Mouse (Mus musculus): ENCODE measurements at regions not wholly inside any gene's neighbourhood (a gene's known extent, or its start where the extent isn't known, plus 50 kb on each side); places are given as distances from the start of the nearest gene placed in this dataset.

- Histone ChIP-seq H3K27ac (replicated peaks; ENCODE audit: low read depth, low read length) (no peak overlapping the region), H3K9me3 (ENCODE audit: control insufficient read depth, low read length) (no peaks in the 10 kb centered on the region), H3K9ac (ENCODE audit: low read length) (no peak overlapping the region), H3K27me3 (ENCODE audit: control insufficient read depth, insufficient read depth, low read length) (no peaks in the 10 kb centered on the region), H3K36me3 (ENCODE audit: control insufficient read depth, insufficient read depth, low read length) (no peaks in the 10 kb centered on the region), H3K4me3 (ENCODE audit: low read depth, low read length) (no peak overlapping the region), H3K4me2 (ENCODE audit: low read depth, severe bottlenecking) (no peak overlapping the region), H3K4me1 (ENCODE audit: control insufficient read depth, insufficient read depth, low read length) (no peaks in the 10 kb centered on the region)
- no peak for ATAC-seq (ENCODE audit: insufficient number of reproducible peaks, low FRiP score, low TSS enrichment, low read depth)
- DNase-seq (ENCODE audit: low spot score), result no peak
- WGBS, result 89% methylated on average over 6 of the region's 6 CpGs
Observed at GRCm38 (mm10) chr8:86159074-86159783, 318.5 kb downstream of the Phkb start.

GRCm38 (mm10) chr8:86147586-86147985, 306.8 kb downstream of the Phkb start:
- WGBS, result 66% methylated on average over 6 of the region's 6 CpGs
- H3K27ac ChIP-seq (replicated peaks; ENCODE audit: low read depth, low read length), result no peak overlapping the region
- no peaks in the 10 kb centered on the region for H3K9me3 ChIP-seq (ENCODE audit: control insufficient read depth, low read length)
- DNase-seq (ENCODE audit: low spot score), result no peak
- H3K4me1 ChIP-seq (ENCODE audit: control insufficient read depth, insufficient read depth, low read length), result no peaks in the 10 kb centered on the region
- H3K36me3 ChIP-seq (ENCODE audit: control insufficient read depth, insufficient read depth, low read length), result no peaks in the 10 kb centered on the region
- H3K9ac ChIP-seq (ENCODE audit: low read length), result no peak overlapping the region
- H3K4me2 ChIP-seq (ENCODE audit: low read depth, severe bottlenecking), result no peak overlapping the region
- no peak for ATAC-seq (ENCODE audit: insufficient number of reproducible peaks, low FRiP score, low TSS enrichment, low read depth)
- H3K4me3 ChIP-seq (ENCODE audit: low read depth, low read length), result no peak overlapping the region
- no peaks in the 10 kb centered on the region for H3K27me3 ChIP-seq (ENCODE audit: control insufficient read depth, insufficient read depth, low read length)

GRCm38 (mm10) chr8:86125244-86125643, 284.5 kb downstream of the Phkb start:
- Histone ChIP-seq H3K27me3 (ENCODE audit: control insufficient read depth, insufficient read depth, low read length) (no peaks in the 10 kb centered on the region), H3K9me3 (ENCODE audit: control insufficient read depth, low read length) (no peaks in the 10 kb centered on the region), H3K4me3 (ENCODE audit: low read depth, low read length) (no peak overlapping the region), H3K9ac (ENCODE audit: low read length) (no peak overlapping the region), H3K27ac (replicated peaks; ENCODE audit: low read depth, low read length) (no peak overlapping the region), H3K4me2 (ENCODE audit: low read depth, severe bottlenecking) (no peak overlapping the region), H3K4me1 (ENCODE audit: control insufficient read depth, insufficient read depth, low read length) (no peaks in the 10 kb centered on the region), H3K36me3 (ENCODE audit: control insufficient read depth, insufficient read depth, low read length) (no peaks in the 10 kb centered on the region)
- no peak for ATAC-seq (ENCODE audit: insufficient number of reproducible peaks, low FRiP score, low TSS enrichment, low read depth)
- no peak for DNase-seq (ENCODE audit: low spot score)
- 78% methylated on average over 2 of the region's 2 CpGs for WGBS

- WGBS, result 90% methylated on average over 1 of the region's 1 CpGs
- Histone ChIP-seq H3K27ac (replicated peaks; ENCODE audit: low read depth, low read length) (no peak overlapping the region), H3K27me3 (ENCODE audit: control insufficient read depth, insufficient read depth, low read length) (no peaks in the 10 kb centered on the region), H3K36me3 (ENCODE audit: control insufficient read depth, insufficient read depth, low read length) (no peaks in the 10 kb centered on the region), H3K4me2 (ENCODE audit: low read depth, severe bottlenecking) (no peak overlapping the region), H3K9ac (ENCODE audit: low read length) (no peak overlapping the region), H3K9me3 (ENCODE audit: control insufficient read depth, low read length) (no peaks in the 10 kb centered on the region), H3K4me1 (ENCODE audit: control insufficient read depth, insufficient read depth, low read length) (no peaks in the 10 kb centered on the region), H3K4me3 (ENCODE audit: low read depth, low read length) (no peak overlapping the region)
- ATAC-seq (ENCODE audit: insufficient number of reproducible peaks, low FRiP score, low TSS enrichment, low read depth) (no peak), DNase-seq (ENCODE audit: low spot score) (no peak)
Observed at GRCm38 (mm10) chr8:86124655-86125054, 283.9 kb downstream of the Phkb start.

Measured in limb, embryonic 11.5 days (tissue).